Comparison of ENCODE assay signal across 23 mouse cellular contexts in the genomic region with DNA sequence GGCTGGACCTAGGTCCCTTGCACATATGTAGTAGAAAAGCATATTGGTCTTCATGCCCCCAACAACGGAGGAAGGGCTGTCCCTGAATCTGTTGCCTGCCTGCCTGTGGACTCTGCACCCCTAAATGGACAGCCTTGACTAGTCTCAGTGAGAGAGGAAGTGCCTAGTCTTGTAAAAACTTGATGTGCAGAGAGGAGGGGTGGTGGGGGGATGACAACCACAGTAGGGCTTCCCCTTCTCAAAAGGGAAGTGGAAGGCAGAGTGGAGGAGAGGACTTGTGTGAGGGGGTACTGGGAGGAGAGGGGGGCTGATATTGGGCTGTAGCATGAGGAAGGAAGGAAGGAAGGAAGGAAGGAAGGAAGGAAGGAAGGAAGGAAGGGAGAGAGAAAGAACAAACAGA.
DNase-seq lines count a peak whose midpoint lies in the region; ATAC-seq lines count a peak whose summit lies in the region.
"Had no signal": no experiment of that assay in that cellular context is flagged by ENCODE, and none has a peak within 500 bp of the region (broad histone marks: within the 10 kb centered on the region; RNA-seq: fewer than 3 reads in every experiment).

No protein-coding gene starts in this region.

- peak; percentile 49 for DNase-seq in heart, adult 11 months
- DNase-seq in heart, postnatal 36 days: no peak
- peak; percentile 52 for DNase-seq in MEL-GATA-1-ER (ENCODE audit: extremely low read depth, low read depth)
- no peak for DNase-seq in gastrocnemius, postnatal 4 days (ENCODE audit: low spot score in 2 of 2)
- no peak for DNase-seq in left cerebral cortex, postnatal 25 days (ENCODE audit: low spot score in 2 of 2)
- DNase-seq: adrenal gland, adult 8-10 months; adrenal gland, postnatal 25 days; B cell, adult 2 months; cerebellum, adult 9-10 months; cerebellum, postnatal 25 days; embryo, embryonic 11 days; gastrocnemius, postnatal 10 days; gastrocnemius, postnatal 36 days; heart, adult 2 months; heart, postnatal 14 days had no signal

- intact Hi-C loops in heart, postnatal 36 days (cut with DNase I): loop anchor here (5.0 kb wide), 1 partner anchor 311 kb away; no protein-coding TSS in a partner anchor
- intact Hi-C loops in left cerebral cortex, postnatal 25 days (cut with DNase I): no loop called here

- peak; percentile 90 for ATAC-seq in granulocyte monocyte progenitor cell, adult 5-6 weeks (replicated peaks; ENCODE audit: poor library complexity, severe bottlenecking)
- ATAC-seq in megakaryocyte progenitor cell, adult 5-6 weeks (replicated peaks; ENCODE audit: poor library complexity): peak; percentile 87
- no peak for ATAC-seq in megakaryocyte-erythroid progenitor cell, adult 5-6 weeks (replicated peaks; ENCODE audit: low FRiP score, low TSS enrichment, poor library complexity, severe bottlenecking)
- ATAC-seq: activated CD4-positive, CD25-positive, alpha-beta regulatory T cell, adult 4 months; forebrain, embryonic 13.5 days; forebrain, embryonic 16.5 days; hindbrain, embryonic 16.5 days; intestine, embryonic 15.5 days had no signal

Comparison
In these comparisons a context has a peak if more than half of its experiments do, and no peak if none do; other contexts are left out.
1. DNase-seq: peak in heart, adult 11 months (single experiment) and MEL-GATA-1-ER (single experiment); none in heart, postnatal 36 days (0 of 2), gastrocnemius, postnatal 4 days (0 of 2) and left cerebral cortex, postnatal 25 days (0 of 2).